23 mouse cellular contexts compared by ENCODE assay signal in genomic region chr9:44031946-44032345, GRCm38 (mm10). TPM values are rescaled to one million over a fixed set of nuclear protein-coding genes. Genes with fewer than 3 reads are reported as not detected.
"Had no signal": no experiment of that assay in that cellular context is flagged by ENCODE, and none has a peak within 500 bp of the region (broad histone marks: within the 10 kb centered on the region; RNA-seq: fewer than 3 reads in every experiment).

No protein-coding gene starts in this region.

- H3K4me3 ChIP-seq: heart, embryonic 10.5 days; heart, embryonic 12.5 days; hindbrain, embryonic 10.5 days; hindbrain, embryonic 13.5 days; hindbrain, embryonic 15.5 days; intestine, embryonic 15.5 days; layer of hippocampus, adult 2 months; left cerebral cortex, adult 2 months; limb, embryonic 10.5 days; limb, embryonic 12.5 days had no signal

- DNase-seq: gastrocnemius, postnatal 14 days; gastrocnemius, postnatal 36 days; heart, adult 18-20 months; heart, postnatal 10 days; heart, postnatal 4 days; kidney, adult 18-20 months; kidney, adult 8-10 months; kidney, postnatal 10 days; kidney, postnatal 25 days; kidney, postnatal 4 days; liver had no signal

- H3K9me3 ChIP-seq: heart, embryonic 10.5 days; heart, embryonic 12.5 days; hindbrain, embryonic 10.5 days; hindbrain, embryonic 13.5 days; hindbrain, embryonic 15.5 days; intestine, embryonic 15.5 days; limb, embryonic 10.5 days; limb, embryonic 12.5 days had no signal

- H3K27me3 ChIP-seq: heart, embryonic 12.5 days; hindbrain, embryonic 13.5 days; hindbrain, embryonic 15.5 days; intestine, embryonic 15.5 days; limb, embryonic 12.5 days had no signal

- ATAC-seq: hindbrain, postnatal 0 days; intestine, embryonic 15.5 days; intestine, postnatal 0 days had no signal

- H3K27ac ChIP-seq: heart, embryonic 10.5 days; hindbrain, embryonic 10.5 days; hindbrain, embryonic 13.5 days; hindbrain, embryonic 15.5 days; hindbrain, postnatal 0 days; intestine, embryonic 15.5 days; layer of hippocampus, adult 2 months; left cerebral cortex, adult 2 months; limb, embryonic 10.5 days; limb, embryonic 12.5 days had no signal

- H3K4me1 ChIP-seq: heart, embryonic 10.5 days; hindbrain, embryonic 13.5 days; hindbrain, embryonic 15.5 days; intestine, embryonic 15.5 days; limb, embryonic 10.5 days; limb, embryonic 12.5 days had no signal

- H3K36me3 ChIP-seq: heart, embryonic 10.5 days; heart, embryonic 12.5 days; hindbrain, embryonic 10.5 days; hindbrain, embryonic 13.5 days; hindbrain, embryonic 15.5 days; intestine, embryonic 15.5 days; limb, embryonic 10.5 days; limb, embryonic 12.5 days had no signal

RNA-seq across cellular contexts. Expression of gene Thy1, which starts 11.2 kb away (rescaled TPM):
- polyA plus RNA-seq: limb, embryonic 12.5 days had no signal
